Mouse (Mus musculus): ENCODE measurements around the gene Pms1. TPM values are rescaled to one million over a fixed set of nuclear protein-coding genes. Genes with fewer than 3 reads are reported as not detected.

Gene Pms1
- under 1 TPM; 0.09 to 0.53 TPM for polyA plus RNA-seq (2012; fragmentation: generic; extraction: Trizol)

GRCm38 (mm10) chr1:53296581-53297383, at the start of gene Pms1, which contains the start of the genes Ormdl1 and Gm28778:
TSS of gene Pms1 (minus strand) at chr1:53297018.
TSS of gene Ormdl1 (plus strand) at chr1:53297095.
TSS of gene Gm28778 (plus strand) at chr1:53297111.

GRCm38 (mm10) chr1:53312989-53313967, 16.5 kb upstream of the Pms1 start, which contains the start of gene Osgepl1:
TSS of gene Osgepl1 (plus strand) at chr1:53313624.

DNA sequence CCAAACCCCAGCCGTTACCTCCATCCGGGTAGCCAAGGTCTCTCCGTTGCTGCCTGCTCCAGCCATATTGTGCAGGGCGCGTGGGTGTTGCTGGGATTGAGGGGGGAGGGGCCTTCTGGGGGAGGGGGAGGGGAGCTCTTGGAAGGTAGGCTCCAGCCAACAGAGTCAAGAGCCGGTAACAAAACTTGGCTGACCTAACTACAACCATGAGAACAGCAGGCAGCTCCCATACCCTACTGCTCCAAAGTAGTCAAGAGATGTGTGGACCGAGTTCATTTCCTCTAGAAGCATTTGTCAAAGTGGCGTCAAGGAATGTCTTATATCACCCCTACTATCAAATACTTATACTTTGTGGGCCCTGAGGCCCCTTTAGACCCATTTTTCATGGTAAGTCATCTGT, 109.3 kb downstream of the Pms1 start, which contains the start of gene 1700019A02Rik:
TSS of gene 1700019A02Rik (minus strand) at position 101 of the 400 bp plus-strand sequence.

Other genes with a start within 250 kb of the Pms1 start
- not detected for gene Mstn, start 235.4 kb downstream of the Pms1 start, polyA plus RNA-seq (2012; fragmentation: generic; extraction: Trizol)
- gene 1700019A02Rik, start 109.4 kb downstream of the Pms1 start, polyA plus RNA-seq (2012; fragmentation: generic; extraction: Trizol): not detected
- gene Ormdl1, start 77 bp upstream of the Pms1 start, polyA plus RNA-seq (2012; fragmentation: generic; extraction: Trizol): 1 to 10 TPM in 1 of 2 experiments, under 1 TPM in 1; 0.49 to 2.4 TPM
- not detected for gene Gm28778, start 93 bp upstream of the Pms1 start, polyA plus RNA-seq (2012; fragmentation: generic; extraction: Trizol)
- 1 to 10 TPM in 1 of 2 experiments, under 1 TPM in 1; 0.25 to 2.1 TPM for gene Osgepl1, start 16.6 kb upstream of the Pms1 start, polyA plus RNA-seq (2012; fragmentation: generic; extraction: Trizol)
- gene Asdurf, start 55.6 kb upstream of the Pms1 start, polyA plus RNA-seq (2012; fragmentation: generic; extraction: Trizol): not detected
- gene Gm28551, start 55.6 kb upstream of the Pms1 start, polyA plus RNA-seq (2012; fragmentation: generic; extraction: Trizol): under 1 TPM in 1 of 2 experiments, not detected in 1; 0.09 TPM
- 10 to 100 TPM; 10.7 to 30.7 TPM for gene Asnsd1, start 55.7 kb upstream of the Pms1 start, polyA plus RNA-seq (2012; fragmentation: generic; extraction: Trizol)